Mouse (Mus musculus): ENCODE measurements around the gene Pkd2.

DNA sequence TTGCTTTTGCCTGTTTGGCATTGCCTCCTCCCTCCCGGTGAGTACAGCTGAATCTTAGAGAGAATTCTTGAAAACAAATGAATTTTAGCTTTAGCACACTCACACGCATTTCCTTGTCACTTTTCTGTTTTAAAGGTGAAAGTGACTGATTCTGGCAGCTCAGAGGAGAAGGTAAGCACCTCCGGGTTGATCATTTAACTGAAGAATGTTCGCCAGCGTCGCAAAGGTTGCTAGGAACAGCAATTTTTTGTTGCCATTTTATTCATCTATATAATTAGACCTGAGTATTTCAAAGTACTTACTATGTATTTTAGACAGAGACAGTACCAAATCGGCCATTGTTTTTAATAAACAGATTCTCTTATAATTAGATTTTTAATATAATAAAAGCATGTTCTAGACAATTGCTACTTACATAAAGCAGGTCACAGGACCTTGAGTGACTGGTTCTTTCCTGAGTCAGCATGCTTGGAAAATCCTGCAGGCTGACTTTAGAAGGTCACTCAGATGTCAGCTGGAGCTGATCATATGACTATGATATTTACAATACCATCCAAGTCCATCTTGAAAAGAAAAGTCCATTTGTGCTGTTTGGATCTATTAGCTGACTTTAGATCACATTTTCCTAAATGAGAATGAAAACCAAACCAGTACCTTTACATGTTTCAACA lies 22.7 kb upstream of the Pkd2 start:
- TF ChIP-seq POLR2A (IDR thresholded peaks at IDR 0.05; ENCODE audit: low read depth, low read length) (no peak), CTCF (conservative IDR thresholded peaks at IDR 0.05 in 1 of 2, IDR thresholded peaks at IDR 0.05 in 1 of 2; ENCODE audit: low read depth in 2 of 2, low read length in 2 of 2) (no peak), POLR2AphosphoS2 (IDR thresholded peaks at IDR 0.05; ENCODE audit: low read depth, low read length) (no peak)

Data from CH12.LX (cell line).